In genomic region chr8:122855123-122855522, GRCm38 (mm10) we compare ENCODE assay signal across 26 mouse cellular contexts. TPM values are rescaled to one million over a fixed set of nuclear protein-coding genes. Genes with fewer than 3 reads are reported as not detected.
"Had no signal": no experiment of that assay in that cellular context is flagged by ENCODE, and none has a peak within 500 bp of the region (broad histone marks: within the 10 kb centered on the region; RNA-seq: fewer than 3 reads in every experiment).

No protein-coding gene starts in this region.

- H3K9ac ChIP-seq: embryonic facial prominence, embryonic 12.5 days; embryonic facial prominence, embryonic 13.5 days; embryonic facial prominence, embryonic 15.5 days; forebrain, embryonic 12.5 days; forebrain, embryonic 13.5 days; forebrain, embryonic 15.5 days; forebrain, postnatal 0 days had no signal

- H3K27me3 ChIP-seq: embryonic facial prominence, embryonic 13.5 days; embryonic facial prominence, embryonic 15.5 days; forebrain, embryonic 15.5 days had no signal

- DNase-seq: cerebellum, adult 9-10 months; cerebellum, postnatal 36 days; embryo, embryonic 11 days; forebrain, postnatal 0 days; gastrocnemius, adult 2 months; gastrocnemius, postnatal 10 days; gastrocnemius, postnatal 14 days; gastrocnemius, postnatal 25 days; gastrocnemius, postnatal 36 days; heart, adult 11 months; heart, adult 18-20 months; heart, adult 2 months had no signal

- H3K36me3 ChIP-seq: embryonic facial prominence, embryonic 10.5 days; embryonic facial prominence, embryonic 12.5 days; embryonic facial prominence, embryonic 13.5 days; embryonic facial prominence, embryonic 15.5 days; forebrain, embryonic 10.5 days; forebrain, embryonic 12.5 days; forebrain, embryonic 15.5 days had no signal

- H3K27ac ChIP-seq: embryonic facial prominence, embryonic 10.5 days; embryonic facial prominence, embryonic 12.5 days; embryonic facial prominence, embryonic 13.5 days; embryonic facial prominence, embryonic 15.5 days; forebrain, embryonic 10.5 days; forebrain, embryonic 12.5 days; forebrain, embryonic 13.5 days; forebrain, embryonic 15.5 days; gastrocnemius, adult 2 months; heart, adult 2 months had no signal

- H3K4me3 ChIP-seq: embryonic facial prominence, embryonic 10.5 days; embryonic facial prominence, embryonic 12.5 days; embryonic facial prominence, embryonic 13.5 days; embryonic facial prominence, embryonic 15.5 days; erythroblast, embryonic 14.5 days; forebrain, embryonic 10.5 days; forebrain, embryonic 12.5 days; forebrain, embryonic 13.5 days; forebrain, embryonic 15.5 days; gastrocnemius, adult 2 months; heart, adult 2 months had no signal

- ATAC-seq: forebrain, embryonic 13.5 days; forebrain, embryonic 14.5 days; forebrain, embryonic 15.5 days; forebrain, embryonic 16.5 days; forebrain, postnatal 0 days had no signal

- H3K4me2 ChIP-seq: embryonic facial prominence, embryonic 12.5 days; embryonic facial prominence, embryonic 13.5 days; embryonic facial prominence, embryonic 15.5 days; forebrain, embryonic 12.5 days; forebrain, embryonic 13.5 days; forebrain, embryonic 15.5 days had no signal

- H3K9me3 ChIP-seq: embryonic facial prominence, embryonic 10.5 days; embryonic facial prominence, embryonic 12.5 days; embryonic facial prominence, embryonic 13.5 days; embryonic facial prominence, embryonic 15.5 days; forebrain, embryonic 10.5 days; forebrain, embryonic 12.5 days; forebrain, embryonic 13.5 days; forebrain, embryonic 15.5 days had no signal

RNA-seq across cellular contexts. Expression of gene Cdh15, which starts 7.4 kb away (rescaled TPM):
- total RNA-seq: common myeloid progenitor, adult 5-6 weeks; granulocyte monocyte progenitor cell, adult 5-6 weeks; heart, adult 18-20 months; heart, adult 2 months had no signal
- polyA plus RNA-seq: erythroblast, embryonic 14.5 days; gonadal fat pad, adult 2 months; heart, adult 2 months had no signal
